Mouse (Mus musculus) hindlimb bud, embryonic 11.5 days (tissue): ENCODE data around the gene Rps25.
A peak's percentile ranks its signal among the peaks of the same experiment; 100 is the strongest.

Source experiments
- DNase-seq: peaks from one replicate; pipeline ENCODE4 v3.0.0-alpha.2; 2012; ENCODE audit warnings: low read depth, low spot score; ENCODE audit errors: extremely low spot score

Rps25 gene

GRCm38 (mm10) chr9:44454132-44454890 lies 47.4 kb downstream of the Rps25 start:
- peak; percentile 47 for DNase-seq

GRCm38 (mm10) chr9:44454891-44455220 lies 47.9 kb downstream of the Rps25 start, which contains the start of gene Upk2:
Gene Upk2 (minus strand): TSS chr9:44454976.
- no peak for DNase-seq

GRCm38 (mm10) chr9:44457035-44457742 lies 50.2 kb downstream of the Rps25 start:
- DNase-seq, result peak; percentile 41
